Mouse (Mus musculus) midbrain, embryonic 15.5 days (tissue): ENCODE data around the gene Arhgef19. TPM values are rescaled to one million over a fixed set of nuclear protein-coding genes. Genes with fewer than 3 reads are reported as not detected.

Experiments
- ATAC-seq: fragments of 200-750 bp; cut with Nextera tagmentation; replicated peaks from 2 replicates; pipeline ENCODE4 v1.8.0; 2017; ENCODE audit warnings: moderate TSS enrichment
- H3K27ac ChIP-seq: fragments of 300-500 bp; sonication (generic); 2 replicates; pipeline ENCODE4 v1.5.1; 2015; ENCODE audit warnings: mild to moderate bottlenecking, inconsistent platforms
- H3K27me3 ChIP-seq: fragments of 300-500 bp; sonication (generic); replicated peaks from 2 replicates; pipeline ENCODE4 v1.6.1; 2015; ENCODE audit warnings: inconsistent platforms
- H3K36me3 ChIP-seq: fragments of 300-500 bp; sonication (generic); replicated peaks from 2 replicates; pipeline ENCODE4 v1.6.1; 2015; ENCODE audit warnings: inconsistent platforms
- H3K4me1 ChIP-seq: fragments of 300-500 bp; sonication (generic); 2 replicates; pipeline ENCODE4 v1.6.1; 2015; ENCODE audit warnings: inconsistent platforms
- H3K4me2 ChIP-seq: fragments of 300-500 bp; sonication (generic); 2 replicates; pipeline ENCODE4 v1.6.1; 2015; ENCODE audit warnings: inconsistent platforms, mild to moderate bottlenecking, moderate library complexity
- H3K4me3 ChIP-seq: fragments of 300-500 bp; sonication (generic); 2 replicates; pipeline ENCODE4 v1.5.1; 2015; ENCODE audit warnings: mild to moderate bottlenecking, inconsistent platforms
- H3K9ac ChIP-seq: fragments of 300-500 bp; sonication (generic); 2 replicates; pipeline ENCODE4 v1.6.1; 2015; ENCODE audit warnings: mild to moderate bottlenecking, inconsistent platforms
- H3K9me3 ChIP-seq: fragments of 300-500 bp; sonication (generic); 2 replicates; pipeline ENCODE4 v1.6.1; 2016; ENCODE audit warnings: inconsistent platforms
- WGBS: fragments of 180-500 bp; shearing (Covaris S2); methylation state at CpG from one replicate; pipeline ENCODE4 v1.1.7; 2015; ENCODE audit warnings: mixed read lengths; 5-methylcytosine and 5-hydroxymethylcytosine counted together
- polyA plus RNA-seq: library from polyadenylated mRNA; unstranded; fragments of >200 nt; fragmentation: Nextera tagmentation; extraction: Ambion mirVana; gene quantifications from 2 replicates; pipeline ENCODE4 v1.2.1, GENCODE M21; 2015

Arhgef19 gene
- polyA plus RNA-seq, 1 experiment from 2014 or later = 1.0 TPM

DNA sequence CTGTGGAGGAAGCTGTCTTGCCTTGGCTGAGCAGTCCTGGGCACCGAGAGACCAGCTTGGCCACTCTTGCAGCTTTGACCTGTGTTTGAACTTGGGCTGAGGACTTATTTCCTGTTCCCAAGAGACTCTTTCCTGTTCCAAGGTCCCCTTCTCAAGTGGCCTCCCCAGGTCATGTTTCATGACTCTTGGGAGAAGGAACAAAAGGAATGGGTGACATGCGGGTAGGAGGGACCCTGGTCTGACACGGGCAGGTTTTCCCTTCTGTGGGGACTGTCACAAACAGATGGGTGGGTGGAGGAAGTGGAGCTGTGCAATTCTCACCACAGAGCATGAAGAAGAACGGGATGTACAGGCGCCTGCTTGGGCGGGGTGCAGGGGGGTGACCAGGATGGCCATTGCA lies 32.4 kb downstream of the Arhgef19 start:
- 93% methylated on average over 6 of the region's 6 CpGs for WGBS
- no peak for ATAC-seq
- no peaks in the 10 kb centered on the region for H3K36me3 ChIP-seq

DNA sequence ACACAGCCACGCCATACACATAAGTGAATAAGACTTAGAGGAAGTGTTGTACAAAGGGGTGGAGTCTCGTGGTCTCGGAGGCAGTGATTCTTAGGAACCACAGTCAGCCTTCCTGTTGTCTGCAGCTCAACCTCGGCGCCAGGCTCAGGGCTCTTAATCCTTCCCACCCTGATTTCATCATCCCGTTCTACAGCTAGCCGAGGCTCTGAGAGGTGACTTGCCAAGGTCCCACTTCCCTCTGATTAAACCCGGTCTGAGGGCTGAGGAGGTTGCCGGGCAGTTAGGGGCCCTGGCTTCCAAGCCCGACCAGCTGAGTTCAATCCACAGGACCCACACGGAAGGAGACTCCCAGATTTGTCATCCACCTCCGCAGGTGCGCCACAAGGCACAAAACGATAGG lies 33.6 kb downstream of the Arhgef19 start:
- no peaks in the 10 kb centered on the region for H3K9me3 ChIP-seq
- no peak for ATAC-seq
- H3K27me3 ChIP-seq = peaks cover 3% of the 10 kb centered on the region; the same call in 1 of the 2 replicates
- peaks cover 21% of the 10 kb centered on the region for H3K4me1 ChIP-seq
- no peak overlapping the region for H3K27ac ChIP-seq
- H3K4me3 ChIP-seq = no peak overlapping the region
- H3K4me2 ChIP-seq = peak overlapping the region; percentile 35
- no peaks in the 10 kb centered on the region for H3K36me3 ChIP-seq
- 15% methylated on average over 14 of the region's 14 CpGs for WGBS
- H3K9ac ChIP-seq = no peak overlapping the region

More for the DNA sequence above, 32.4 kb downstream of the Arhgef19 start:
- Histone ChIP-seq H3K27me3 (peaks cover 3% of the 10 kb centered on the region; the same call in 1 of the 2 replicates), H3K4me3 (no peak overlapping the region), H3K9ac (no peak overlapping the region), H3K27ac (no peak overlapping the region), H3K4me1 (peaks cover 21% of the 10 kb centered on the region), H3K9me3 (no peaks in the 10 kb centered on the region), H3K4me2 (no peak overlapping the region)

DNA sequence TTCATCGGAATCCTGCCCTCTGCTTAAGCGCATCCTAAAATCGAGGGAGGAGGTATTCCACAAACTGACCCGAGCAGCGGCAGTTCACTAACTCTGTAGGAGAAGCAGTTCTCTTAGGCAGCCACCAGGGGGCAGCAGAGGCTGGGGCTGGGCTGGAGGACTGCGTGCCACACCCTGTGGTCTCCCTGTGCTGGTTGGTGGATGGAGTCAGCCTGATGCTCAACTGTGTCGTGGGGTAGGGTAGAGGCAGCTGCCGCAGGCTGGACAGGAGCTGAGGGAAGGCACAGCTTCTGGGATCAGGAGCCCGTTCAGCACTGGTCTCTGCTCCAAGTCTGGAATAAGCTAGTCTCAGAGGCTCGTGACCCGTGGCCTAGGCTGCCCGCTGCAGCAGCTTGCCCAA lies 34.0 kb downstream of the Arhgef19 start:
- Histone ChIP-seq H3K27me3 (peaks cover 3% of the 10 kb centered on the region; the same call in 1 of the 2 replicates), H3K27ac (peak overlapping the region; percentile 10; the same call in 1 of the 2 replicates), H3K9ac (no peak overlapping the region), H3K36me3 (no peaks in the 10 kb centered on the region), H3K9me3 (no peaks in the 10 kb centered on the region), H3K4me3 (no peak overlapping the region), H3K4me2 (peak overlapping the region; percentile 35), H3K4me1 (peaks cover 21% of the 10 kb centered on the region)
- 15% methylated on average over 12 of the region's 12 CpGs for WGBS
- ATAC-seq = peak; percentile 83

DNA sequence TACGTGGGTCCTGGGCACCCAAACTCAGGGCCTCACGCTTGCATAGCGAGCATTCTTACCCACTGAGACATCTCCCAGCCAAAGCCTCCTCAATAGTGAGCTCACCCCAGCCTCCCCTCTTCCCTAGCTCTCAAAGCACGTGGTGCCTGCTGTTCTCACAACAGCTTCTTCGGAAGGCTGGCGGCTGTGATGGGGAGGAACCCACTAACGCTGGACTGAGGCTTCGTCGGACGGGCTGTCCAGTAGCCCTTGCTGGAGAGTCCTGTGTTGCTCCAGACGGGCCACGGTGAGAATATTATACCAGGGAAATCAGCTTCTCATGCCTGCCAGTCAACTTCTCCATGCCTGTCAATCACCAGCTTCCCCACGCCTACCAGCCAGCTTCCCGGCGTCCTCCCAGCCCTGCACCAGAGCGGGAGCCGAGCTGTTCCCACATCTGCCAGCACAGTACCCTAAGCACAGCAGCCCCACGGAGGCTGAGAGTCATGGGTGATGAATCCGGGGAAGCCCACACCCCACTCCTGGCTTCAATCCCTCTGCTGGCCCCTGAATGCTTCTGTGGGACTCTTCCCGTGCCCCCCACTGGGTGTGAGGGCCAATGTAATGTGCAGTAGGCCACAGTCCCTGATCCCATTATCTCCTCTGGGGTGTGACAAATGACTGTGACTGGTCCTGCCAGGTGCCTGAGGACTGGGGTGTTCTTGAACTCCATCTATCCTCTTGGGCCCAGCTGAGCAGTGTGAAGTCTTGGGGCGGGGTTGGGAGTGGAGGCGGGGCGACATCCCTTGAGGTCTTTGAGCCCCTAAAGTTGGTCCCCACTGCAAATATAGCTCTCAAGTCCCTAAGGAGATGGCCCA lies 35.4 kb downstream of the Arhgef19 start:
- Histone ChIP-seq H3K4me3 (no peak overlapping the region), H3K36me3 (no peaks in the 10 kb centered on the region), H3K4me1 (peaks cover 26% of the 10 kb centered on the region), H3K9me3 (no peaks in the 10 kb centered on the region), H3K27ac (peak overlapping the region; percentile 56), H3K4me2 (peak overlapping the region; percentile 44), H3K27me3 (peaks cover 3% of the 10 kb centered on the region; the same call in 1 of the 2 replicates), H3K9ac (no peak overlapping the region; the same call in 1 of the 2 replicates)
- WGBS = 22% methylated on average over 23 of the region's 23 CpGs
- ATAC-seq = peak; percentile 69

DNA sequence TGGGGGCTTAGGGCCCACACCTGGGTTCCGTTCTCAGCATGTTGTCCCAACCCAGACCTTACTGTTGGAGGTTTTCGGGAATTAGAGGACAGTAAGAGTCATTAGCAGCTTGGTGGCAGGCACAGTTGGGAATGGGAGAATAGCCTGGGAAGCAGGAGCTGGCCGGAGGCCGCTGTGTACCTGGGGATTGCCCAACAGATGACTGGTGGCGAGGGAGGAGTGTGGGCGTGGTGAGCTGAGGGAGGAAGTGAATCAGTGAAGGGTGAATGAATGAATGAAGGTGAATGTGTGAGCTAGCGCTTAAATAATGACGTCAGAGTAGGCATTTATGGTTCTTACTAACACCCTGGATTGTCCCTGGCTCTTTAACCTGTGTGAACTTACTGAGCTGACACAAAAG lies 37.9 kb downstream of the Arhgef19 start:
- Histone ChIP-seq H3K4me1 (peaks cover 26% of the 10 kb centered on the region), H3K4me2 (no peak overlapping the region), H3K9ac (no peak overlapping the region), H3K27me3 (peaks cover 3% of the 10 kb centered on the region; the same call in 1 of the 2 replicates), H3K36me3 (no peaks in the 10 kb centered on the region), H3K9me3 (no peaks in the 10 kb centered on the region), H3K4me3 (no peak overlapping the region), H3K27ac (no peak overlapping the region)
- ATAC-seq = no peak
- WGBS = 89% methylated on average over 8 of the region's 8 CpGs

DNA sequence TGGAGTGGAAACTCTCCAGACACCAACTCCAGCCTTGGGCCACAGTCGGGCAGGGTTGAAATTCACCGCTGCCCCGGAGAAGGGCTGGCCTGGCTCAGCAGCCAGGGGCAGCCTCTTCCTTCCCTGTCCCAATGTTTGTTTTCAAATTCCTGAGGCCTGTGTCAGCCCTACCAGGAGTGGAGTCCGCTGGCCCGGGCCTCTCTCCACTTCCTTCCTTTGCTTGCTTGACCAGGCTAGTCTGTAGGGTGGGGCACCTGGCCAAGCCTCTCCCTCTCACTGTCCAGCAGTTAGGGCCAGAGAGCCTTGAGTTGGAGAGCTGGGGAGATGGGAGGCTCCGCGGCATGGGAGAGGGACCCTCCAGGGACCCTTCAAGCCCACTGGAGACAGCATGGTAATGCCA lies 38.9 kb downstream of the Arhgef19 start:
- 54% methylated on average over 7 of the region's 7 CpGs for WGBS
- Histone ChIP-seq H3K27ac (peak overlapping the region; percentile 36; the same call in 1 of the 2 replicates), H3K27me3 (no peaks in the 10 kb centered on the region), H3K9ac (no peak overlapping the region), H3K9me3 (no peaks in the 10 kb centered on the region), H3K4me2 (no peak overlapping the region), H3K4me3 (no peak overlapping the region), H3K4me1 (peaks cover 23% of the 10 kb centered on the region), H3K36me3 (no peaks in the 10 kb centered on the region)
- ATAC-seq = no peak

DNA sequence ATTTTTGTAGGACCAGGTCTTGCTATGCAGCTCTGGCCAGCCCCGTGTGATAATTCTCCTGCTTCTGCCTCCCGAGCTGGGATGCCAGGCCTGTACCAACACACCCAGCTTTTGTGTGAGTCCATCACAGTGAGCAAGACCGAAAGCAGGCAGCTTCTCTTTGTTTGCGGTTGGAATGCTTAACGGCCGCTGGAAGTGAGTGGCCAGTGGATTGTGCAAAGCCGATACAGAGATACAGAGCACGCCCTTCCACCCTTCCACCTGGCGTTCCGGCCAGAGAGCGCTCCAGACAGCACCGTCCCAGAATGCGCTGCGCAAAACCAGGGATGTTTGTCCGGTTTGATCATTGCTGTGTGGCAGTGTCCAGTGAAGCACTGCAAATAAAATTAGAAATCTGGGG lies 40.0 kb downstream of the Arhgef19 start:
- no peak overlapping the region for H3K4me2 ChIP-seq
- no peaks in the 10 kb centered on the region for H3K27me3 ChIP-seq
- ATAC-seq = no peak
- H3K9ac ChIP-seq = 0 out of 2 replicates have a peak overlapping the region, but pooled peaks have one; percentile 19
- no peak overlapping the region for H3K4me3 ChIP-seq
- H3K36me3 ChIP-seq = no peaks in the 10 kb centered on the region
- H3K27ac ChIP-seq = no peak overlapping the region
- H3K9me3 ChIP-seq = no peaks in the 10 kb centered on the region
- peaks cover 18% of the 10 kb centered on the region for H3K4me1 ChIP-seq
- WGBS = 39% methylated on average over 15 of the region's 15 CpGs

DNA sequence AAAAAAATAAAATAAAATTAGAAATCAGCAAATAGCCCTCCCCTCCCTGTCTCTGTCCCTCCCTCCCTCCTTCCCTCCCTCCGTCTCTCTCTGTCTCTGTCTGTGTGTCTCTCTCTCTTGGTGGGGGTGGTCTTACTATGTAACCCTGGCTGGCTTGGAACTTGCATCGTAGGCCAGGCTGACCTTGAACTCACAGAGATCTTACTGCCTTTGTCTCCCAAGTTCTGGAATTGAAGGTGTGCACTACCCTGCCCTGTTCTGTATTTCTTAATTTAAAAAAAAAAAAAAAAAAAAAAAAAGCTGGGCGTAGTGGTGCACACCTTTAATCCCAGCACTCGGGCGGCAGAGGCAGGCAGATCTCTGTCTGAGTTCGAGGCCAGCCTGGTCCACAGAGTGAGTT lies 40.5 kb downstream of the Arhgef19 start:
- no peaks in the 10 kb centered on the region for H3K27me3 ChIP-seq
- no peak overlapping the region for H3K4me2 ChIP-seq
- H3K27ac ChIP-seq = no peak overlapping the region
- no peaks in the 10 kb centered on the region for H3K36me3 ChIP-seq
- H3K4me3 ChIP-seq = no peak overlapping the region
- H3K9me3 ChIP-seq = no peaks in the 10 kb centered on the region
- H3K9ac ChIP-seq = no peak overlapping the region
- H3K4me1 ChIP-seq = peaks cover 13% of the 10 kb centered on the region
- no peak for ATAC-seq
- WGBS = 92% methylated on average over 6 of the region's 6 CpGs

DNA sequence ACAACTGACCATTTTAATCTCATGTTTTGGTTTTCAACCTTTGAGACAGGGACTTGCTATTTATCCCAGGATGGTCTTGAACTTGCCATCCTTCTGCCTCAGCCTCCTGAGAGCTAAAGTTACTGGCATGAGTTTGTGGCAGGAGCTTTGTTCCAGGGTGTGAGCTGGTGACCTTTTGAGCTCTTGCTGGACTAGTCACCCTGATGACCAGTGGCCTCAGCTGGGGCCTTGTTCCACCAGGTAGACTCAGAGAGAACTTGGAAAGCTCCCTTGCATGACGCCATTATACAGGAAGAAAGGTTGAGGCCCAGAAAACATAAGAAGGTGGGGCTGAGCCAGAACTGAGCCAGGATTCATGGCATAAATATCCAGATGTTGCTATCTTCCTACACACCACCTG lies 41.2 kb downstream of the Arhgef19 start:
- no peak overlapping the region for H3K4me3 ChIP-seq
- H3K9me3 ChIP-seq = no peaks in the 10 kb centered on the region
- peaks cover 13% of the 10 kb centered on the region for H3K4me1 ChIP-seq
- H3K4me2 ChIP-seq = no peak overlapping the region
- no peak overlapping the region for H3K27ac ChIP-seq
- H3K9ac ChIP-seq = no peak overlapping the region
- H3K27me3 ChIP-seq = no peaks in the 10 kb centered on the region
- WGBS = 97% methylated on average over 1 of the region's 1 CpGs
- no peak for ATAC-seq
- no peaks in the 10 kb centered on the region for H3K36me3 ChIP-seq

DNA sequence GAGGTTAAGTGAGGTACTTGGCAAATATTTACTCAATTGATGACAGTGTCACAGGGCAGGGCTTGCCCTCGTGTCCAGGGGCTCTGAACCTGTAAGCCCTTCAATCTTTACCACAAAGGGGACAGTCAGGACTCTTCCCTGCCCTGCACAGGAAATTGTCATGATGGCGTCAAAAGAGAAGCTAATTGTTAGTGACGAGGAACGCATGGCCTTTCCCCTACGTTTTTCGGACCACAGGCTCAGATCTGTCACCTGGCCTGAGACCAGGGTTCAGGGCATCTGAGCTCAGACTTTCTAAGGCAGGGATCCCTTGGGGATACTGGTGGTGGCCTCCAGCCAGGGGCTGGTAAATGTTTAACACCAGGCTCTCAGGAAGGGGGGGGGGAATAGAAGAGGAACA lies 41.9 kb downstream of the Arhgef19 start:
- no peaks in the 10 kb centered on the region for H3K36me3 ChIP-seq
- 52% methylated on average over 6 of the region's 6 CpGs for WGBS
- H3K9ac ChIP-seq = no peak overlapping the region
- ATAC-seq = no peak
- H3K27ac ChIP-seq = no peak overlapping the region
- peaks cover 13% of the 10 kb centered on the region for H3K4me1 ChIP-seq
- H3K4me2 ChIP-seq = no peak overlapping the region
- no peaks in the 10 kb centered on the region for H3K27me3 ChIP-seq
- H3K4me3 ChIP-seq = no peak overlapping the region
- H3K9me3 ChIP-seq = no peaks in the 10 kb centered on the region

DNA sequence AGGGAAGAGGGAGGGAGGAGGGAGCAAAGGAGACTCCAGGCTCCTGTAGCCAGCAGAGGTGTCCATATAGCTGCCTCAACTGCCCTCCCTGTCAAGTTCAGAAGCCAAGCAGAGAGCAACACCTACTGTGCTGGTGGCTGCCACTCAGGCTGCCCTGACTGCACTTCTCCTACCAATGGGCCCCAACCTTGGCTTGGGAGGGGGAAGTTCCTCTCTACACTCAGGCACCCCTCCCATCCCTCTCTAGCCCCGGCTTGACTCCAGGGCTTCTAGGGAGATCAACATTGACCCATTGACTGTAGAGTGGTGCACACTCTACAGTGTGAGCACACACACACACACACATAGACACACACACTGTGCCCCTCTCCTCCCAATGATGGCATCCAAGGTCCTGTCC lies 42.3 kb downstream of the Arhgef19 start:
- H3K9ac ChIP-seq = no peak overlapping the region
- no peaks in the 10 kb centered on the region for H3K9me3 ChIP-seq
- peaks cover 13% of the 10 kb centered on the region for H3K4me1 ChIP-seq
- no peak overlapping the region for H3K27ac ChIP-seq
- no peak overlapping the region for H3K4me3 ChIP-seq
- 0 out of 2 replicates have a peak, but pooled peaks cover 1% of the 10 kb centered on the region for H3K27me3 ChIP-seq
- no peak overlapping the region for H3K4me2 ChIP-seq
- ATAC-seq = no peak
- 75% methylated on average over 1 of the region's 1 CpGs for WGBS
- no peaks in the 10 kb centered on the region for H3K36me3 ChIP-seq

DNA sequence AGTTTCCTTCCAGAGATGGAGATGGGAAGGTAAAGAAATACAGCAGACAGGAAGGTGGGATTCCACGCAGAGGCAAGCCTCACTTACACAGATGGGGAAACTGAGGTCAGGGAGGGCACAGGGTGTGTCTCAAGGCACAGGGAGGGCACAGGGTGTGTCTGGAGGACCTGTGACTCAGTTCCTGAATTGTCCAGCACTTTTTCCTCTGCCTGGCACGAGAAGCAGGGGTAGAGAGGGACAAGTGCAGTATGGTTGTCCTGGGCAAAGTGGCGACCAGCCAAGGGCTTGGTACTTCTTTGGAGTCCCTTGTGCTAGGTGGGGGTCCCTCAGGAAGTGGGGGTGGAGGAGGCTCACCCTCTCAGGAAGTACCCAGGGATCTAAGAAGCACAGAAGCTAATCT lies 42.8 kb downstream of the Arhgef19 start:
- H3K27ac ChIP-seq = no peak overlapping the region
- WGBS = 66% methylated on average over 3 of the region's 3 CpGs
- H3K9ac ChIP-seq = no peak overlapping the region

DNA sequence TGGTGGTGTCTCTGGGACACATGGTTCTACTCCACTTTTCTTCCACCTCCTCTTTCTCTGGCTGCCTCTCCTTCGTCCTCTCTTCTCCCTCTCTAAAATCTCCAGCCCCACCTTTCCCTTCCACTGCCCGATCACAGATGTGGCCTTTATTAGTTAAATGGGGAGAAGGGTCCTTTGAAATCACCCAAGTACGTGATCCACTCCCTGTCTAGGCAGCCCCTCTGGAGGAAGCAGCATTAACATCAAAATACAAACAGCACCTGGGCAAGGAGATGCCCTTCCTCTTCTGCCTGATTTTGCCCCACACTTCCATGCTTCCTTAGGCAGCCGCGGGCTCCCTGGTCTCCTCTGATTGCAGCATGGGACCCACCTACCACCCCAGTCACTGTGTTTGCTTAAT lies 43.3 kb downstream of the Arhgef19 start:
- Histone ChIP-seq H3K9me3 (no peaks in the 10 kb centered on the region), H3K9ac (no peak overlapping the region), H3K4me1 (peaks cover 18% of the 10 kb centered on the region), H3K27me3 (peaks cover 8% of the 10 kb centered on the region; the same call in 1 of the 2 replicates), H3K36me3 (no peaks in the 10 kb centered on the region), H3K4me3 (no peak overlapping the region), H3K27ac (no peak overlapping the region), H3K4me2 (no peak overlapping the region)
- 56% methylated on average over 5 of the region's 5 CpGs for WGBS
- ATAC-seq = no peak

More for the DNA sequence above, 42.8 kb downstream of the Arhgef19 start:
- no peak overlapping the region for H3K4me3 ChIP-seq
- no peak for ATAC-seq
- no peaks in the 10 kb centered on the region for H3K9me3 ChIP-seq
- H3K27me3 ChIP-seq = 0 out of 2 replicates have a peak, but pooled peaks cover 5% of the 10 kb centered on the region
- H3K4me2 ChIP-seq = no peak overlapping the region
- no peaks in the 10 kb centered on the region for H3K36me3 ChIP-seq
- H3K4me1 ChIP-seq = peaks cover 13% of the 10 kb centered on the region
